Mouse (Mus musculus) lung, embryonic 14.5 days (tissue): Measurements from ENCODE around the gene Ppp2r1b. TPM values are rescaled to one million over a fixed set of nuclear protein-coding genes. Genes with fewer than 3 reads are reported as not detected.
A peak's percentile ranks its signal among the peaks of the same experiment; 100 is the strongest.
"Not testable (repeated sequence)": the region's sequence is repeated elsewhere in the genome, so short reads cannot be mapped to it uniquely, and the experiment has no call there.

Source experiments
- ATAC-seq: fragments of 200-750 bp; cut with Nextera tagmentation; 2 replicates; pipeline ENCODE4 v1.8.0; 2017; ENCODE audit warnings: mild to moderate bottlenecking, moderate TSS enrichment, moderate library complexity; ENCODE audit not compliant: insufficient read depth
- DNase-seq: peaks from one replicate; pipeline ENCODE4 v3.0.0-alpha.2; 2015
- H3K27ac ChIP-seq: fragments of 300-500 bp; sonication (generic); 2 replicates; pipeline ENCODE4 v1.5.1; 2014; ENCODE audit warnings: low read depth, mild to moderate bottlenecking, moderate library complexity
- H3K27me3 ChIP-seq: fragments of 300-500 bp; sonication (generic); 2 replicates; pipeline ENCODE4 v1.6.1; 2014; ENCODE audit warnings: low read length, control low read depth; ENCODE audit not compliant: insufficient read depth
- H3K36me3 ChIP-seq: fragments of 300-500 bp; sonication (generic); 2 replicates; pipeline ENCODE4 v1.6.1; 2014; ENCODE audit warnings: control low read depth; ENCODE audit not compliant: insufficient read depth
- H3K4me1 ChIP-seq: fragments of 300-500 bp; sonication (generic); 2 replicates; pipeline ENCODE4 v1.6.1; 2014; ENCODE audit warnings: antibody characterized with exemption, control low read depth; ENCODE audit not compliant: insufficient read depth
- H3K4me2 ChIP-seq: fragments of 300-500 bp; sonication (generic); 2 replicates; pipeline ENCODE4 v1.6.1; 2014; ENCODE audit warnings: mild to moderate bottlenecking
- H3K4me3 ChIP-seq: fragments of 300-500 bp; sonication (generic); 2 replicates; pipeline ENCODE4 v1.5.1; 2014; ENCODE audit warnings: low read depth, low read length
- H3K9ac ChIP-seq: fragments of 300-500 bp; sonication (generic); 2 replicates; pipeline ENCODE4 v1.6.1; 2014
- H3K9me3 ChIP-seq: fragments of 300-500 bp; sonication (generic); 2 replicates; pipeline ENCODE4 v1.6.1; 2016; ENCODE audit warnings: low read depth, low read length, control low read depth
- CTCF ChIP-seq: IDR thresholded peaks from 2 replicates; pipeline ENCODE4 v1.5.1; 2016; ENCODE audit warnings: antibody characterized with exemption, low read depth
- WGBS: fragments of 180-500 bp; shearing (Covaris S2); extraction: QIAGEN DNeasy Blood & Tissue Kit; methylation state at CpG from one replicate; pipeline ENCODE4 v1.1.7; 2014; 5-methylcytosine and 5-hydroxymethylcytosine counted together
- polyA plus RNA-seq: library from polyadenylated mRNA; unstranded; fragments of >200 nt; fragmentation: Nextera tagmentation; extraction: Ambion mirVana; gene quantifications from 2 replicates; pipeline ENCODE4 v1.2.1, GENCODE M21; 2014

Gene Ppp2r1b
- polyA plus RNA-seq, 1 experiment from 2014 or later, result 73.7 TPM

GRCm38 (mm10) chr9:50822216-50822615 lies 22.9 kb upstream of the Ppp2r1b start:
- peaks cover 35% of the 10 kb centered on the region for H3K36me3 ChIP-seq
- no peak overlapping the region for H3K4me3 ChIP-seq
- DNase-seq, result no peak
- 96% methylated on average over 5 of the region's 5 CpGs for WGBS
- ATAC-seq, result no peak
- H3K4me2 ChIP-seq, result no peak overlapping the region
- H3K9ac ChIP-seq, result no peak overlapping the region
- H3K9me3 ChIP-seq, result no peaks in the 10 kb centered on the region
- no peak overlapping the region for H3K27ac ChIP-seq
- TF ChIP-seq CTCF, result no peak
- no peaks in the 10 kb centered on the region for H3K27me3 ChIP-seq
- no peaks in the 10 kb centered on the region for H3K4me1 ChIP-seq

GRCm38 (mm10) chr9:50823779-50824453 lies 21.2 kb upstream of the Ppp2r1b start:
- Histone ChIP-seq H3K4me2 (no peak overlapping the region), H3K27me3 (no peaks in the 10 kb centered on the region), H3K36me3 (peaks cover 34% of the 10 kb centered on the region), H3K4me3 (no peak overlapping the region), H3K9ac (no peak overlapping the region), H3K4me1 (no peaks in the 10 kb centered on the region), H3K9me3 (no peaks in the 10 kb centered on the region), H3K27ac (no peak overlapping the region)
- no peak; the same call in 1 of the 2 replicates for ATAC-seq
- WGBS, result 86% methylated on average over 11 of the region's 11 CpGs
- TF ChIP-seq CTCF, result no peak
- DNase-seq, result no peak

GRCm38 (mm10) chr9:50831514-50831913 lies 13.6 kb upstream of the Ppp2r1b start:
- no peak overlapping the region for H3K9ac ChIP-seq
- H3K36me3 ChIP-seq, result peaks cover 9% of the 10 kb centered on the region; the same call in 1 of the 2 replicates
- H3K4me2 ChIP-seq, result no peak overlapping the region
- no peaks in the 10 kb centered on the region for H3K4me1 ChIP-seq
- WGBS, result 95% methylated on average over 5 of the region's 5 CpGs
- H3K27me3 ChIP-seq, result no peaks in the 10 kb centered on the region
- ATAC-seq, result no peak
- no peak overlapping the region for H3K27ac ChIP-seq
- H3K9me3 ChIP-seq, result no peaks in the 10 kb centered on the region
- no peak for DNase-seq
- no peak for TF ChIP-seq CTCF
- H3K4me3 ChIP-seq, result no peak overlapping the region

- H3K36me3 ChIP-seq, result peaks cover 9% of the 10 kb centered on the region; the same call in 1 of the 2 replicates
- no peaks in the 10 kb centered on the region for H3K9me3 ChIP-seq
- H3K9ac ChIP-seq, result no peak overlapping the region
- H3K27me3 ChIP-seq, result no peaks in the 10 kb centered on the region
- WGBS, result 94% methylated on average over 4 of the region's 4 CpGs
- no peak overlapping the region for H3K4me2 ChIP-seq
- no peaks in the 10 kb centered on the region for H3K4me1 ChIP-seq
- ATAC-seq (no peak), DNase-seq (no peak)
- H3K4me3 ChIP-seq, result no peak overlapping the region
- no peak for TF ChIP-seq CTCF
- H3K27ac ChIP-seq, result no peak overlapping the region
Measured at GRCm38 (mm10) chr9:50832162-50832561, 12.9 kb upstream of the Ppp2r1b start.

GRCm38 (mm10) chr9:50832582-50832981 lies 12.5 kb upstream of the Ppp2r1b start:
- not testable (repeated sequence) for H3K27me3 ChIP-seq, ATAC-seq, H3K4me2 ChIP-seq, H3K27ac ChIP-seq, H3K4me3 ChIP-seq, H3K9ac ChIP-seq, H3K9me3 ChIP-seq, DNase-seq, H3K4me1 ChIP-seq
- 65% methylated on average over 2 of the region's 2 CpGs for WGBS
- peaks cover 10% of the 10 kb centered on the region; the same call in 1 of the 2 replicates for H3K36me3 ChIP-seq

GRCm38 (mm10) chr9:50833786-50834185 lies 11.3 kb upstream of the Ppp2r1b start:
- Histone ChIP-seq H3K4me3 (no peak overlapping the region), H3K27me3 (no peaks in the 10 kb centered on the region), H3K36me3 (peaks cover 8% of the 10 kb centered on the region; the same call in 1 of the 2 replicates), H3K9ac (no peak overlapping the region), H3K9me3 (no peaks in the 10 kb centered on the region), H3K4me2 (no peak overlapping the region), H3K4me1 (no peaks in the 10 kb centered on the region), H3K27ac (no peak overlapping the region)
- ATAC-seq (no peak), DNase-seq (peak; percentile 15)
- TF ChIP-seq CTCF, result no peak
- WGBS, result 61% methylated on average over 8 of the region's 8 CpGs

GRCm38 (mm10) chr9:50835068-50835705 lies 9.9 kb upstream of the Ppp2r1b start:
- 82% methylated on average over 10 of the region's 10 CpGs for WGBS
- Histone ChIP-seq H3K9me3 (no peaks in the 10 kb centered on the region), H3K4me1 (no peaks in the 10 kb centered on the region), H3K4me2 (no peak overlapping the region), H3K36me3 (peaks cover 8% of the 10 kb centered on the region; the same call in 1 of the 2 replicates), H3K9ac (no peak overlapping the region), H3K4me3 (no peak overlapping the region), H3K27ac (no peak overlapping the region), H3K27me3 (no peaks in the 10 kb centered on the region)
- DNase-seq, result no peak
- no peak for ATAC-seq
- no peak for TF ChIP-seq CTCF
